Mouse (Mus musculus) midbrain, embryonic 16.5 days (tissue): Measurements from ENCODE around the gene Tmem238. TPM values are rescaled to one million over a fixed set of nuclear protein-coding genes. Genes with fewer than 3 reads are reported as not detected.
A peak's percentile ranks its signal among the peaks of the same experiment; 100 is the strongest.
"Not testable (repeated sequence)": the region's sequence is repeated elsewhere in the genome, so short reads cannot be mapped to it uniquely, and the experiment has no call there.

Experiments
- ATAC-seq: fragments of 200-750 bp; cut with Nextera tagmentation; 2 replicates; pipeline ENCODE4 v1.8.0; 2017; ENCODE audit warnings: moderate TSS enrichment
- H3K27ac ChIP-seq: fragments of 300-500 bp; sonication (generic); 2 replicates; pipeline ENCODE4 v1.5.1; 2014; ENCODE audit warnings: mild to moderate bottlenecking, low read length, mixed read lengths
- H3K27me3 ChIP-seq: fragments of 300-500 bp; sonication (generic); 2 replicates; pipeline ENCODE4 v1.6.1; 2014; ENCODE audit warnings: low read depth, low read length, mixed read lengths; ENCODE audit not compliant: control insufficient read depth, insufficient read depth
- H3K36me3 ChIP-seq: fragments of 300-500 bp; sonication (generic); 2 replicates; pipeline ENCODE4 v1.6.1; 2014; ENCODE audit warnings: mild to moderate bottlenecking, low read length, moderate library complexity, mixed read lengths; ENCODE audit not compliant: control insufficient read depth, insufficient read depth
- H3K4me1 ChIP-seq: fragments of 300-500 bp; sonication (generic); 2 replicates; pipeline ENCODE4 v1.6.1; 2014; ENCODE audit warnings: mild to moderate bottlenecking, low read length, mixed read lengths; ENCODE audit not compliant: control insufficient read depth, insufficient read depth
- H3K4me2 ChIP-seq: fragments of 300-500 bp; sonication (generic); 2 replicates; pipeline ENCODE4 v1.6.1; 2014; ENCODE audit warnings: mild to moderate bottlenecking, low read length, mixed read lengths
- H3K4me3 ChIP-seq: fragments of 300-500 bp; sonication (generic); 2 replicates; pipeline ENCODE4 v1.5.1; 2014; ENCODE audit warnings: low read depth, mild to moderate bottlenecking, low read length, moderate library complexity, mixed read lengths
- H3K9ac ChIP-seq: fragments of 300-500 bp; sonication (generic); 2 replicates; pipeline ENCODE4 v1.6.1; 2014; ENCODE audit warnings: low read depth, low read length, mixed read lengths
- H3K9me3 ChIP-seq: fragments of 300-500 bp; sonication (generic); replicated peaks from 2 replicates; pipeline ENCODE4 v1.6.1; 2014; ENCODE audit warnings: mild to moderate bottlenecking, low read length, mixed read lengths; ENCODE audit not compliant: control insufficient read depth, poor library complexity, severe bottlenecking
- WGBS: fragments of 180-500 bp; shearing (Covaris S2); extraction: QIAGEN DNeasy Blood & Tissue Kit; methylation state at CpG from one replicate; pipeline ENCODE4 v1.1.7; 2014; 5-methylcytosine and 5-hydroxymethylcytosine counted together
- polyA plus RNA-seq: library from polyadenylated mRNA; unstranded; fragments of >200 nt; fragmentation: Nextera tagmentation; extraction: Ambion mirVana; gene quantifications from 2 replicates; pipeline ENCODE4 v1.2.1, GENCODE M21; 2015

Gene Tmem238
- polyA plus RNA-seq, 1 experiment from 2014 or later: 6.5 TPM

DNA sequence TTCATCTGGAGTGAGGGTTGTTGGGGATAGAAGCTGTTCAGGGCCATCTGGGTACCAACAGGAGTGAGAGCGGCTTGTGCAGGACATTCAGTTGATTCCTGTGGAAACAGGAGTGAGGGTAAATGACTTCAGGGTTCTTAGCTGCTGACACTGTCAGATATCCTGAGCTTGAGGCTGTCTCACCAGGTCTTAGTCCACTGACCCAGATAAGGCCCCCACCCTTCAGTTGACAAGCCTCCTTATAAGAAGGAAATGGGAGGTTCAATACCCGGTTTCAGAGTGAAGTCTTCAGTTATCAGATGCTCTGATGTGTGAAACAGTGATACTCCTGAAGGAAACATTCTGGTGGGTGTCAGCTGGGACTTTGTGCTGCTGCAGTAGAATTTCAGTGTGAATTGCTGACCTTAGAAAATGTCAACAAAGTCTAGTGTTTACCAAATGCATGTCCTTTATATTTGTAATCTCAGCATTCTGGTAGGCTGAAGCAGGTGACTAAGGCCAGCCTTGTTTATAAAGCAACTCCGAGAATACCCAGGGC lies 5.2 kb upstream of the Tmem238 start:
- peaks cover 9% of the 10 kb centered on the region for H3K4me1 ChIP-seq
- H3K9me3 ChIP-seq: no peaks in the 10 kb centered on the region
- H3K9ac ChIP-seq: no peak overlapping the region
- ATAC-seq: no peak
- H3K4me3 ChIP-seq: no peak overlapping the region
- no peak overlapping the region for H3K27ac ChIP-seq
- WGBS: 85% methylated on average over 3 of the region's 3 CpGs
- H3K36me3 ChIP-seq: peaks cover 16% of the 10 kb centered on the region
- H3K4me2 ChIP-seq: no peak overlapping the region
- no peaks in the 10 kb centered on the region for H3K27me3 ChIP-seq

DNA sequence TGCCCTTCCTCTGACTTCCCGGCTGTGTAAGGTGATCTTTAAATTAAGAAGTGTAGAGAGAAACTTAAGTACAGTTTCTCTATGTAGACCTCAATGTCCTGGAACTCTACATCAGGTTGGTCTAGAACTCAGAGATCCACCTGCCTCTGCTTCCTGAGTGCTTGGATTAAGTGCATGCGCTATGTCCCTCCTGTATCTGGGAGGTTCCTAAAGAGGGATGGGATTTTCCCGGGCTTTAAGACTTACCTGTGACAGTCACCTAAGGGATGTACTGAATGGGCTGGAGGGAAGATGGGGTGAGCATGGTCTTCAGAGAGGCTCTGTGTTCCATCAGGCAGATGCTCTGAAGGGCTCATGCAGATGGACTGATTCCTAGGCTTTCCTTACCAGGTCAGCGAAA lies 4.2 kb upstream of the Tmem238 start:
- WGBS: 42% methylated on average over 4 of the region's 4 CpGs
- peaks cover 12% of the 10 kb centered on the region for H3K4me1 ChIP-seq
- peak overlapping the region; percentile 96 for H3K9ac ChIP-seq

DNA sequence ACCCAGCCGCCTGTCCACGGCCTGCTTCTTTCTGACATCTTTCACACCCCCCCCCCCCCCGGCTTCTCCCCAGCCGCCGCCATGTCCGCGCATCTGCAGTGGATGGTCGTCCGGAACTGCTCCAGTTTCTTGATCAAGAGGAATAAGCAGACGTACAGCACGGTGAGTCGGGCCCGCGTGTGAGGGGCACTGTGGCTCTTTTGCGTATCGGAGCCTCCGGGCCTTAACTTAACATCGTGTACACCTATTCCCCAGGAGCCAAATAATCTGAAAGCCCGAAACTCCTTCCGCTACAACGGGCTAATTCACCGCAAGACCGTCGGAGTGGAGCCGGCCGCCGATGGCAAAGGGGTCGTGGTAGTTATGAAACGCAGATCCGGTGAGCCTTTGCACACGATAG lies 3.8 kb upstream of the Tmem238 start:
- Histone ChIP-seq H3K36me3 (peaks cover 16% of the 10 kb centered on the region), H3K27ac (peak overlapping the region; percentile 90), H3K4me1 (peaks cover 13% of the 10 kb centered on the region), H3K4me2 (peak overlapping the region; percentile 70), H3K4me3 (peak overlapping the region; percentile 90), H3K9ac (peak overlapping the region; percentile 96)
- ATAC-seq, H3K9me3 ChIP-seq, H3K27me3 ChIP-seq: not testable (repeated sequence)
- WGBS: under 1% methylated on average over 31 of the region's 31 CpGs

More for the DNA sequence above, 4.2 kb upstream of the Tmem238 start:
- no peak for ATAC-seq
- no peaks in the 10 kb centered on the region for H3K27me3 ChIP-seq
- H3K4me2 ChIP-seq: peak overlapping the region; percentile 70
- H3K36me3 ChIP-seq: peaks cover 16% of the 10 kb centered on the region
- H3K9me3 ChIP-seq: no peaks in the 10 kb centered on the region
- no peak overlapping the region for H3K27ac ChIP-seq
- peak overlapping the region; percentile 90 for H3K4me3 ChIP-seq

DNA sequence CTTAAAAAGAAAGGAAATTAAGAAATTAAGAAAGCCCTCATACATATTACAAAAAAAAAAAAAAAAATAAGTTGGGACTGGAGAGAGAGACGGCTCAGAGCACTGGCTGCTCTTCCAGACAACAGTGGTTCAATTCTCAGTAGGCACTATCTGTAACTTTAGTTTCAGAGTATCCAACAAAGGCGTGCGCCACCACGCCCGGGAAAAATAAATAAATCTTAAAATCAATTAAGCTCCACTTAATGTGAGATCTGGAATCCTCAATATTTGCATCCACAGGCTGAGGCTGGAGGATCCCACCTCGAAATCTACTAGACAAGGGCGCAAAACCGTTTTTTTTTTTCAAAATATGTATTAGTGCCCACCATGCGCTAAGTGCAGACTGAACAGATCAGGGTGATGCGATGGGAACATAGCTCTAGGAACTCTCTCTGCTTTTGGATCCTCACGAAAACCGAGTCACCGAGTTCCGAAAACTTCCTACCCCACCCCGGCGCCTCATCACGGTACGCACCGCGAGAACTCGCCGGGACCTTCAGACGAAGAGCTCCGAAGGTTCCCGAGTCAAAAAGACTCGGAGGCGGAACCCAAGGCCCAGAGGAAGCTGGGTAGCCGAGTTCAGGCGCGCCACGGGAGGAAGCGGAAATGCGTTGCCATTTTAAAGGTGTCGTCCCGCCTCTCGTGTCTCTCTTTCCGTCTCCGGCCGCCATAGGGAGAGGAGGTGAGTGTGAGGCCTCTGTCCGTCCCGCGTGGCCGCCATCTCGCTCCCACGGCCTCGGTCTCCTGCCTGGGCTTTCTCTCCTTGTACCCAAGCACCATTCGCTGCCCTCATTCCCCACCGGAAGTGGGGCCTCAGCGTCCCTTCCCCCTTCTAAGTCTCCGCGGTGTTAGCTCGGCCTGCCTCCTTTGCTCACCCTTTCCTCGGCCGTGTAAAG lies 3.1 kb upstream of the Tmem238 start, which contains the start of gene Rpl28:
Gene Rpl28 (plus strand): TSS at position 597 of the 935 bp plus-strand sequence.
- 2% methylated on average over 54 of the region's 54 CpGs for WGBS
- Histone ChIP-seq H3K4me1 (peaks cover 16% of the 10 kb centered on the region), H3K9ac (peak within 1 kb of the TSS; percentile 96), H3K36me3 (peaks cover 16% of the 10 kb centered on the region), H3K4me3 (peak within 1 kb of the TSS; percentile 90), H3K4me2 (peak within 1 kb of the TSS; percentile 70), H3K27me3 (no peaks in the 10 kb centered on the region), H3K9me3 (no peaks in the 10 kb centered on the region), H3K27ac (peak within 1 kb of the TSS; percentile 90)
- ATAC-seq: peak; percentile 88

DNA sequence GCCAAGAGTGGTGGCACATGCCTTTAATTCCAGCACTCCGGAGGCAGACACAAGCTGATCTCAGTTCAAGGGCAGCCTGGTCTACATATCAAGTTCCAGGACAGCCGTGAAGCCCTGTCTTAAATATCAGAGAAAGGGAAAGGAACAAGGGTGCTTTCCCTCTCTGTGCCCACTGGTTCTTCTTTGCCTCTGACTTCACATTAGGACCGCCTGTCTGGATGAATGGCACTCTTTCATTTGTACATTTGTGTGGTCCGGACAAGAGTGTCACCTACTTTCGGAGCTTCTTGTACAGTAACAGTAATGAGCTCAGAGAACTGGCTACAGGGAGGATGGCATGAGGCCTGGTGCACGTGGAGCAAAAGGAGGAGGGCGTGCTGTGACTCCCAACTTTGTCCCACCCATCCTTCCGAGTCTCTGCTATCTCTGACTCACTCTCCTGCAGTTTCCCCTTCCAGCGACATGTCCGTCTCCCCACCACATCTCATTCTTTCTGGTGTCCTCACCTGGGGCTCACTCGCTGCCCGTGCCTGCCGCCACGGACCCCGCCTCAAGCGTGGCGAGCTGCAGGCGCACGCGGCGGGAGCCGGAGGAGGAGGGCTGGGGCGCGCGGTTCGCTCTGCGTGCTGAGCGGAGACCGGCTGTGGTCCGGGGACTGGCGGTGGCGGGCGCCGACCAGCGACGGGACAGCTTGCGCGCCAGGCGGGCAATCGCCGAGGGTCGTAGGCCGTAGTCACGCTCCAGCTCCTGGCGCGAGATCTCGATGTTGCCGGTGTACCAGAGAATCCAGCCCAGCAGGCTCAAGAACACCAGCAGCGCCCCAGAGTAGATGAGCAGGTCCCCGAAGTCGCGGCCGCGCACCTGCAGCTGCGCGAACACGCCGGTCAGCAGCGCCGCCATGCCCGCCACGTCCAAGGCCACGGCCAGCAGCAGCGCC lies 689 bp downstream of the Tmem238 start:
- H3K4me2 ChIP-seq: peak overlapping the region; percentile 80
- no peaks in the 10 kb centered on the region for H3K27me3 ChIP-seq
- no peaks in the 10 kb centered on the region for H3K36me3 ChIP-seq
- 2% methylated on average over 60 of the region's 64 CpGs for WGBS
- ATAC-seq: peak; percentile 50
- peak overlapping the region; percentile 67 for H3K27ac ChIP-seq
- no peaks in the 10 kb centered on the region for H3K9me3 ChIP-seq
- peaks cover 10% of the 10 kb centered on the region for H3K4me1 ChIP-seq
- H3K4me3 ChIP-seq: peak overlapping the region; percentile 63
- H3K9ac ChIP-seq: peak overlapping the region; percentile 77

DNA sequence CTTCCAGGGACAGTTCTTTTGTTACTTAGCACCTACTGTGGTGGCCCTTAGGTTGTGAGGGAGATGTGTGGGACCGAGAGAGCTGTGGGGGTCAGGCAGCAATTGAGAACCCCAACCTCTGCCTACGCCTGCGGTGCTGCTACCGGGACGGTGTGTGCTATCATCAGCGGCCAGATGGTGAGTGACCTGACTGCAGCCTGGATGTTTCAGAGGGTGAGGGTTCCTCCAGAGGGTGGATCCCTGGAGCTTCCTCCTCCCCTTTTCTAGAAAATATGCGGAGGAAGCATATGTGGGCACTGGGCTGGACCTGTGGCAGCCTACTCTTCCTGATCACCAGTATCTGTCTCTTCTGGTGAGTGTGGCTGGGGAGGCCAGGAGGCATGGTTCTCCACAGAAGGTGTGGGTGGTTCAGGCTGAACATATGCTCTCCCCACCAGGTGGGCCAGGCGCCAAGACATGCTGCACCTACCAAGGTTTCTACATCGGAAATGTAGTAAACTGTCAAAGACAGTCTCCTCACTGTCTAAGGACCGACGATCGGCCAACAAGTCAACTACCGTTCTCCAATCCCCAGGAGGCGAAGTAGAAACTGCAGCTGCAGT lies 5.7 kb downstream of the Tmem238 start:
- Histone ChIP-seq H3K4me2 (no peak overlapping the region), H3K9ac (no peak overlapping the region), H3K9me3 (no peaks in the 10 kb centered on the region), H3K4me3 (no peak overlapping the region), H3K36me3 (no peaks in the 10 kb centered on the region), H3K27ac (no peak overlapping the region), H3K4me1 (peaks cover 4% of the 10 kb centered on the region; the same call in 1 of the 2 replicates), H3K27me3 (peaks cover 8% of the 10 kb centered on the region)
- WGBS: 82% methylated on average over 14 of the region's 14 CpGs
- ATAC-seq: no peak

DNA sequence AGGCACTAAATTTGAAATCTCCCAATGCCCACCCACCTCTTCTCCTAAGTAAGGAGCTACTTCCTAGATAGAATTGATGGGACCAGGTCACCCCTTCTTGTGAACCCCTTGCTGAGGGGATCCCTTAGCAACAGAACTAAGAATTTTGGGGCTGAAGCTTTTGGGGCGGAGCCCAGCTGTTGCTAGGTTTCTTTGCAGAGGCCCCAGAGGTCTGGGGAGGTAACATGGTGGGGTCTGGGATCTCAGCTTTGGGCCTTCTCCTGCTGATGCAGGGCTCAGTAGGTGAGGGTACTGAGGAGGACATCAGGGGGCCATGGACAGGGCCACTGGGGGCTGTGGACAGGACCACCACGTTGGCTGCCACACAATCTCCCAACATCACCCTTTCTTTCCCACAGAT lies 6.7 kb downstream of the Tmem238 start, which contains the start of the genes Il11 and Tmem190:
Gene Il11 (minus strand): TSS at position 101 of the 400 bp plus-strand sequence.
Gene Tmem190 (plus strand): TSS at position 179 of the 400 bp plus-strand sequence.
- WGBS: 86% methylated on average over 2 of the region's 2 CpGs
- no peak for ATAC-seq

DNA sequence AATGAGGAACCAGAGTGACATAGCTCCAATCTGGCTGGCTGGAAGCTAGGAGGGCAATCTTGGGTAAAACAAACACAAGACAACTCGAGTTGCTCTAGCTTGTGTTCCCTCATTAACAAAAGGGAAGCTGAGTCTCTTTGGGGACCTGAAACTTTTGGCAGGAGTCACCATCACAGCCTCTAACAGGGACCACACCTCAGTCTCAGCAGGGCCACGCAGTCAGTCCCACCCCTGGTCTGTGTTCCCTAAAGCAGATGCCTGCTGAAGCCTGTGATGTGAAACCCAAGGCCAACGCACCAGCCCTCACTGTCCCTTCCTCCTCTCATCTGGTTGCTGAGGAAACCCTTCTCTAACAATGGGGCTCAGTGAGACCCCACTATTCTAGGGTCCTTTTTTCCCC lies 7.3 kb downstream of the Tmem238 start:
- Histone ChIP-seq H3K9me3 (no peaks in the 10 kb centered on the region), H3K4me3 (no peak overlapping the region), H3K27me3 (peaks cover 21% of the 10 kb centered on the region), H3K36me3 (no peaks in the 10 kb centered on the region), H3K4me1 (no peaks in the 10 kb centered on the region), H3K27ac (no peak overlapping the region), H3K4me2 (no peak overlapping the region), H3K9ac (no peak overlapping the region)
- 67% methylated on average over 3 of the region's 3 CpGs for WGBS
- ATAC-seq: no peak

More for the DNA sequence above, 6.7 kb downstream of the Tmem238 start, which contains the start of the genes Il11 and Tmem190:
- Histone ChIP-seq H3K4me2 (no peak within 1 kb of the TSS), H3K27ac (no peak within 1 kb of the TSS), H3K36me3 (no peaks in the 10 kb centered on the region), H3K27me3 (peaks cover 17% of the 10 kb centered on the region), H3K4me1 (no peaks in the 10 kb centered on the region), H3K9me3 (no peaks in the 10 kb centered on the region), H3K9ac (no peak within 1 kb of the TSS), H3K4me3 (no peak within 1 kb of the TSS)
